Mouse (Mus musculus) right cerebral cortex, adult 2 months (tissue): ENCODE measurements around the gene Hoxb9.

Experiments used
- DNase-seq, 2 experiments: peaks; one replicate each; pipeline ENCODE4 v3.0.0; 2021 to 2022; ENCODE audit warnings: low spot score in 2 of 2

Gene Hoxb9

DNA sequence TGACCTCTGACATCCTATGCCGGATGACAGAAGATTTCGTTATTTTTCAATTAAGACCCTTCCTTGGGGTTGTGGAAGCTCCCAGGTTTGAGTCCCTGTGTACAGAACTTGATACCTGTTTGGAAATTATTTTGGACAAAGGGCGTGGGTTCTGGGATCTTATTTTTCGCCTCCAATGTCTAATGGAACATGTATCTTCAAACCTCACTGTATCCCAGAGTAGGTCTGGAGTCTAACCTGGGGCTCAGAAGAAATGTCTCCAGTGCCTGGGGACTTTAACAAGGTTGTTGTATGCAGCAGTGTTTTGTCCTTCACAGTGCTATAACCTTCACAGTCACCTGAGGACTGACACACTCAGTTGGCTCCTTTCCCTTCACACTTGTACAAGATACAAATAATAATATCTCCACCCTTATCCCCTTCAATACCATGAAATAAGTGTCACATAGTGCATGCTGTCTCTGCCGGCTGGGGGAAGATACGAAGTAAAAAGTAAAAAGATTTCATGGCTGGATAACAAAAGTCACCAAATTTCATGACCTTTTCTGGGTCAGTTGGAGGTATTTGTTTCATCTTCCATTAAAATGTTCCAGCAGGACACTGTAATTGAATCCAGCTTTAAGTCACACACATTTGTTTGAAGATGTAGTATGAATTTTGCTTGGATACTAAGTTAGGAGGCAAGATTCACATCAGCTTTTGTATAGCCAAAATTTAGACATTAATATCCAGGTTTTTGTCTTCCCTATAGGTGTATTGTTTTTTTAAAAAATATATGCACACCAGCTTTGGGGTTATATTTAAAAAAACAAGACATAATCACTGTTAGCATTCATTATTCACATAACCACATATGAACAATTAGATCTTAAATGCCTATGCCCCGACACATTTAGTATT lies 4.0 kb upstream of the Hoxb9 start:
- no peak for DNase-seq

DNA sequence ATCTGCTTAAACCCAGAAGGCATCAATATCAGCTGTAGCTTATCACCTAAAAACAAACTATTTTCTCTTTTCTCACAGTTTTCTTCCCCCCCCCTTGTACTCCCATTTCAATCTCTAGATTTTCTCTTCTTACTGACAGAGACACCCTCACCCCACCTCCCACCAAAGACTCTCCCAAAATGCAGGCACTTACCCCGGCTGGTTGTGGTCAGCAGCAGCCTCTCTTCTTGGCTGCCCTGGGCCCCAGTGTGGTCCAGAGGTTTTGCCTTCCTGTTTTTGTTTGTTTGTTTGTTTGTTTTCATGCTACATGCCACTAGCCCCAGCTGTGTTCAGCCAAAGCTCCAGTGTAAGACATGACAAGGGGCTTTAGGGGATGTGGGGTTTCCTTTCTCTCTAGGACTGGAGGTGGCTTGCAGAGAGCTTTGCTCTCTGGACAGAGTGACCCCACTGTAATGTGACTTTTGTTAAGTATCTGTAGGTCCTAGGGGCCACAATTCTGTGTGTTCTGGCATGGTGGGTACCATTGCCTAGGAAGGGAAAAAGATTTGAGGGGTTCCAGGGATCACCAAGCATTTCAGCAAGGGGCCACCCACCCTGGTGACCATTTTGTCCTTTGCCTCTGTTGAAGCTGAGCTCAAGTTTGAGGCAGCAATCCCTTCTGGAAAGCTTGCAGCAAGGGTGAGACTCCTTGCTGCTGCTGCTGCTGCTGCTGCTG lies 3.1 kb upstream of the Hoxb9 start:
- DNase-seq, result no peak

DNA sequence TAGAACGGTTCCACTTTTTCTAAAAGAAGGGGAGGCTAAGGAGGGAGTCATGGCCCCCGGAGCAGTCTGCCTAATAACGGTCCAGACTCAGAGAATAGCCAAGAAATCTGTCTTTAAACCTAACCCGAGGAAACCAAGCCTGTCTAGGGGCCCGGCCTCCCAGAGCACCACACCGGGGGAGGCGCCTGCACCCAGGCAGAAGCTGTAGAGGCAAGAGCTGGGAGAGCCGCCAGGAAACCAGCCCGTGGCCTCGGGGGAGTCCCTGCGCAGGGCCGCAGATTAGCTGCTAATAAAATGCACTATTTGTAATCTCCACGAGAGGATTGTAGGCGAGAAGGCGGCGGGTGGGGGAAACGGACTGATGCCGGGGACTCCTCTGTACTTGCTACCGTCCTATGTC lies 1.4 kb upstream of the Hoxb9 start:
- DNase-seq, result no peak

DNA sequence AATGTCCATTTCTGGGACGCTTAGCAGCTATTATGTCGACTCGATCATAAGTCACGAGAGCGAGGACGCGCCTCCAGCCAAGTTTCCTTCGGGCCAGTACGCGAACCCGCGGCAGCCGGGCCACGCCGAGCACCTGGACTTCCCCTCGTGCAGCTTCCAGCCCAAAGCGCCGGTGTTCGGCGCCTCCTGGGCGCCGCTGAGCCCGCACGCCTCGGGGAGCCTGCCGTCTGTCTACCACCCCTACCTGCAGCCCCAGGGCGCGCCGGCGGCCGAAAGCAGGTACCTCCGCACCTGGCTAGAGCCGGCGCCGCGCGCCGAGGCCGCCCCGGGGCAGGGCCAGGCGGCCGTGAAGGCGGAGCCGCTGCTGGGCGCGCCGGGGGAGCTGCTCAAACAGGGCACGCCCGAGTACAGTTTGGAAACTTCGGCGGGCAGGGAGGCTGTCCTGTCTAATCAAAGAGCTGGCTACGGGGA lies 319 bp downstream of the Hoxb9 start:
- no peak for DNase-seq

DNA sequence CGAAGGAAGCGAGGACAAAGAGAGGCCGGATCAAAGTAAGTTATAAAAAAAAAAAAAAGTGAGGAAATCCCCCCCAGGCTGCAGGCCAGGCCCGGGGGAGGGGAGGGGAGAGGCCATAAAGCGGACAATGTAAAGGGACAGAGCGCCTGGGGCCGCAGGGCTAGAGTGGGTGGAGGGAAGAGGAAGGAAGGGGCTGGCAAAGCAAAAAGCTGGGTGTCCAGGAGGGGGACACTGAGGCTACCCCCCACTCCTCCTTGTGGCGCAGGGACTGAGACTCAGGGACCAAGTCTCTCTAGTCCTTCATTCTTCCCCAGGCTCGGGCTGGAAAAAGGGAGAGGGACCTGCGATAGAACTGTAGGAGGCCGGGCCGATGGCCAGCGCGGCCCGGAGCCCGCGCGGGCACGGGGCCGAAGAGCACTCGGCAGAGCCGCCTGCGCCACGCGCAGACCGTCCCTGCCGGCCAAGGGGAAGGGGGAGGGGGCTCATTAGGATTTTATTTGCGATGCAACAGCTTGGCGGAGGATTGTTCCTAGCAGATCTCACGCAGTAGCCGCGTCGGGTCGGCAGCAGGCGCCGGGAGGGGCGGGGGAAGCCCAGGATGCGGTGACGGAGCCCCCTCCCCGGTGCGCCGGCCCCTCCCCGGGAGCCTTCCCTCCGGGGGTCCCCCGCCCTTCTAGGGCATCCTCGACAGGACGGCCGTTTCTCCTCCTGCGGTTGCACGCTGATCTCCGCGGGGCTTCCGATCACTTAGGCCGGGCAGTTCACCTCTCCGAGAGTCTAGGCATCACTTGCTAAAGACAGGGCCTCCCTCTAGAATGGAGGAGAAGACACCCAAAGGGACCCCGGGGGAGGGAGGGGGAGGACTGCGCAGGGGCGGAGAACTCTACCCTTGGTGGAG lies 1.0 kb downstream of the Hoxb9 start:
- no peak for DNase-seq

DNA sequence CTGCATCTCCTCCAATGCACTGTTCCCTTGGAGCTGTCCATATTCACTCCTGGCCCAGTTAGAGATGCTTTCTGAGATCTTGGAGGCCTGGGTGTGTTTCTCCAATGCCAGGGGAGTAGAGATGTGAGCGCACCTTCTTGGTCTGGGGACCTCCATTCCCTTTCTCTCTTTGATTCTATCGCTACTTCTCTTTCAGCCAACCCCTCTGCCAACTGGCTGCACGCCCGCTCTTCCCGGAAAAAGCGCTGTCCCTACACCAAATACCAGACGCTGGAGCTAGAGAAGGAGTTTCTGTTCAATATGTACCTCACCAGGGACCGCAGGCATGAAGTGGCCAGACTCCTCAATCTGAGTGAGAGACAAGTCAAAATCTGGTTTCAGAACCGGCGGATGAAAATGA lies 3.2 kb downstream of the Hoxb9 start:
- no peak for DNase-seq

DNA sequence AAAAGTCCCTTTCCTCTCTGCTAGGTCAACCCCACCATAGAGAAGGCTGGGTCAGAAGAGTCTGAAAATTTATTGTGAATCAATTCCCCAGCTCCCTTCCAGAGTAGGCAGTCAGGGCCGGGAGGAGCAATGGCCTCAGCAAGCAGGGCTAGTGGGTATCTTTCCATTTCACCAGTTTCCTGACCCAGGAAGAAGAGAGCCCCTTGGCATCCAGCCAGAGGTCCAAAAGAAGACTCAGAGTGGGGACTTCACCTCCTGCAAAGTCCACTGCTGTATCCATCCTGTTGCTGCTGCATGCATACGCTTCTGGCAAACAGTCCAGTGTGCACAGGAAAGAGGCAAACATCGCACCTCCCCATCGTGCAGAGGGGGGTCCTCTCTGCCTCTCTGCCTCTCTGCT lies 4.6 kb downstream of the Hoxb9 start:
- DNase-seq, result no peak

DNA sequence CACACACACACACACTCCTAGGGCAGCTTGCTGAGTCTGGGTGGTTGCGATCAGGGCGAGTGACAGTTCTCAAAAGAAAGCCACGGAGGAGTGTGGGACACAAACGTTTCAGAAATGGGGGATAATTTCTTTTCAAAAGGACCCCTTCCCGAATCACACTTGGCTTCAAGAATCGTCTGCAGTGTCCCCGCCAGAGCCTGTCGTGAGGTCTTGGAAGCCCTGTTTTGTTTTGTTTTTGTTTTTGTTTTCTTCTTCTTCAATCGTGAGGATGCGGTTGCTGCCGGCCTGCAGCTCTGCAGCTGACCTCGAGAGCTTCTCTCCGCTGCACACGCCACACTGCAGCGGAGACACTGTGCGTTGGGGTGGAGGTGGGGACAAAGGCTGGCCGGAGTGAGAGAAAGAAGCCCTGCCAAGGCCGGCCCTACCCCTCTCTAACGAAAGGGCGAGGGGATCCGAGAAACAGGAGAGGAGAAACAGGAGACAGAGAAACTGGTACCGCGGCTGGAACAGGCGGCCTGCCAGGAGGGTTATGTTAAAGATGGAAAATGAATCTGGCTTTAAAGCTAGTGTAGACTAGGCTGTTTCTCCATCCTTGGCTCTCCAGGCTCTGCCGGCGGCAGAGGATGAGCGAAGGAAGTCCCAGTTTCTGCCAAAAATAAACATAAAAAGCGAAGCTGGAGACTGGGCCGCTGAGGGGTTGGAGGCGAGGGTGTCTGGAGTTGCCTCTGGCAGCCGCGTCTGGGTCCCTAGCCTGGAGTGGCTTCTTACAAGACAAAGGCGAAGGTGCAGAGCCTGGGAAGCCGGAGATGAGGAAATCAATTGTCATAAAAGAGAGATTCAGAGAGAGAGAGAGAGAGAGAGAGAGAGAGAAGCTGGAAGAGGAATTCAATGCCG lies 6.1 kb downstream of the Hoxb9 start:
- no peak for DNase-seq

DNA sequence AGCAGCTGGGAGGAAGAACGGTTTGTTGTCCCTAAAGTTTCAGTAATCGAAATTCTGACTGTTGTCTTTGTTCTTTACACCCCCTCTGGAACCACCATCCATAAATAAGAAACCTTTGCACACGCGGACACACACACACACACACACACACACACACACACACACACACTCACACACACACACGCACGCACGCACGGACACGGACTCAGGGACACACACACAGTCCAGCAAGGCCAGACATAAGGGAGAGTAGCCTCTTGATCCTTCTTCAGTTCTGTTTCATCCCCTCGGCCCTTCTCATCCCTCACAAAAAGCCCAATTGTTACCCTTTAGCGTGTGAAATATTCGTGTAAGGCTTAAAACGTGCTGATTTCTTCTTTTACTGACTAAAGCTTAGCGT lies 7.1 kb downstream of the Hoxb9 start:
- DNase-seq, result no peak

DNA sequence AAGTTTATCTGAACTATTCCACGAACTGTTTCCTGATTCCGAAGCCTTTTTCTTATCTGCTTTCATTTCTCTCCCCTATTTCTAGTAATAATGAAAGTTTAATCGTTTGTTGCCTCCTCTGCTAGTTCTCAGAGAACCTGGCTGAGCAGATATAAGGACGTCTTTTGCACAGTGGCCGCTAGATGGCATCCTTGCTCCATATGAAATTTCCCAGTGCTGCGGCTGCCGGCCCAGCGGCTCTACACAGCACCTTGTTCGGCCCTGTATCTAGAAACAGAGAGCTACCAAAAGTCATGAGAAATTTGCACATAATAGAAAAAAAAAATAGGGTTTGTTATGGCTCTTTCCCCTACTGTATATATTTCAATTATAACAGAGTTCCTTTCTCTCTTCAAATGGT lies 7.5 kb downstream of the Hoxb9 start:
- peak; percentile 82 to 90 for DNase-seq

DNA sequence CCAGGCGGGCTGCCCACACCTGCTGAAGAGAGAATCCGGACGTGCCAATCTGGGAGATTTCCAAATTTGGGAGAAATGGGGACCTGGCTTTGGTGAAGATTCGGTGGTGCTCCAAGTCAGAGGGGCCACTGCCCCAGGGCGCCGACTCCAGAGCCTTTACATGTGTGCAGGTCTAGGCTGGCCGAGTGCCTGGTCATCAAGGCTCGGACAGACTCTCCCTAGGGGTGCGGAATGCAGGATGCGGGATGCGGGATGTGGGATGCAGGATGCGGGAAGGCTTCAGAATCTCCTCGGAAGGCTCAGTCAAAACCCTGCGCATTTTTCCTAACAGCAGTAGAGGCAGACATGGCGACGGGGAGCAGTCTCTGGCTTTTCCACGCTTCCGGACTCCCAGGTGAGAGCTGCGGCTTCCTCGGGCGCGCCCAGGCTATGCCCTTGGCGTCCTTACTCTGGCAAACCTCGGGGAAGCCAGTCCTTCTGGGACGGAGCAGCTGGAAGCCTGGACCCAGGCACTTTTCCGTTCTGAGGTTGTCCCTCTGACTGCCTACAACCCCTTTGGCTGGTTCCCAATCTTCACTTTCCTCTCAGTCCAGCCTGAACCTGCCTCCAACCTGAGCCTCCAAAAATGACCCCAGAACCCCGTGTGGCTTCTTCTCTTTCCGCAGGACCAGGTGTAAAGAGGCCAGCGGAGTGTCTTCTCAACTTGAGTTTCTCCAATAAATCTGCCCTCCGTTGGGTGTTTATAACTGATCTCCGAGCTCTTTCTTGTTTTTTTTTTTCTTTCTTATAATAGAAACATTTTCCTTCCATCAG lies 8.4 kb downstream of the Hoxb9 start:
- no peak for DNase-seq

DNA sequence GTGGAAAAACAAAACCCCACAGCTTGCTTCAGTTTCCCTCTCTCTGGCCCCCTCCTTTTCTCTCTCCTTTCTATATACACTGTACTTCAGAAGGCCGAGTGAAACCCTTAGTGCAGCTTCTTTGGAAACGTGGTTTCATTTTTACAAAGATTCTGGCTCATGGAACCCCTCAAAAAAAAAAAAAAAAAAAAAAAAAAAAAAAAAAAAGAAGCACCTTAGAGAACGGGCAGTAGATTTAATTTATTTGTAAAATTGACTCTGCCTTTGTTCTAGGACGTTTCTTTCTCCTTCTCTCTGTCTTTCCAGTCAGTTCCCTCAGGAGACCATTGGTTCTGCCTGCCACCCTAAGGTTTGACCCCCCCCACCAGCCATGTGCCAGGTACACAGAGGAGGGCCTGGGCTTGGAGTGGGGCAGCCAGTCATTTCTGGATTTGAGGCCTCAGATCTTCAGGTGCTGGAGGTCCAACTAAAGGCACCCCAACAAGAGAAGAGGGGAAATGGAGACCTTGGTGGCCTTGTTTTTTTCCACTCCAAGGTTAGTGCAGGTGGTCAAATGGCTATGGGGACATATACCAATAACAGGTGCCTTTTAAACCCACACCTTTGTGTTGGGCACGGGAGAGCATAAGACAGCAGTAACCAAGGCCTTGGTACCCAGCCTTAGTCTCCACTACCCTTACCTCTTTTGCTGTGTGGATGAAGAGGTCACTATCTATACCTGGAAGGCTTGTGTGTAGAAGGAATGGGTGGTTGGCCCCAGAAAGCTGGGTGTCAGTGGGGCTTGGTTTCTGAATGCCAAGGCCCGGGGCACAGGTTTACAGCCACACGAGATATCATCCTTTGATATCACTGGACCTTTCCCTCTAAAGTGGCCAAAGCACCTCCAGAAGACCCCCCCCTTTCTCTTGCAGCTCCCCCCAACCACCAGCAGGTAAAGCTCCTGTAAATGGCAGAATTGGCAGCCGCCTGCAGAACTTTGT lies 9.4 kb downstream of the Hoxb9 start:
- DNase-seq, result no peak

DNA sequence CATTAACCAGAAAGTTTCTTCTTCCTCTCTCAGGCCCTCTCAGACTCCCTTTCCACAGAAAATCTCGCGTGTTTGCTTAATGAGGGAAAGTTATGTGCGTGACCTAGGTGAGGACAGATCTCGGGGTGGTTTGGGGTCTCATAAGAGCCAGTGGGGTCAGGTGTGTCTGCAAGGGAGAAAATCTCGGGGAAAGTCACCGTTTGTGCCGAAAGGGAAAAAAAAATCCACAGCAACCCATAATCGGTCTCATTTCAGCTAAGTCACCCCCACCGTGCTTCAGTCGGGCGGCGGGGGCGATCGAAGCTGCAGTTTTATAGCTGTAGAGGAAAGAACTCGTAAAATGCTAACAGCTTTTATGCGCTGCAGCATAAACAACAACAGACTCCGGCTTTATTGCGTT lies 10.1 kb downstream of the Hoxb9 start:
- DNase-seq, result no peak

DNA sequence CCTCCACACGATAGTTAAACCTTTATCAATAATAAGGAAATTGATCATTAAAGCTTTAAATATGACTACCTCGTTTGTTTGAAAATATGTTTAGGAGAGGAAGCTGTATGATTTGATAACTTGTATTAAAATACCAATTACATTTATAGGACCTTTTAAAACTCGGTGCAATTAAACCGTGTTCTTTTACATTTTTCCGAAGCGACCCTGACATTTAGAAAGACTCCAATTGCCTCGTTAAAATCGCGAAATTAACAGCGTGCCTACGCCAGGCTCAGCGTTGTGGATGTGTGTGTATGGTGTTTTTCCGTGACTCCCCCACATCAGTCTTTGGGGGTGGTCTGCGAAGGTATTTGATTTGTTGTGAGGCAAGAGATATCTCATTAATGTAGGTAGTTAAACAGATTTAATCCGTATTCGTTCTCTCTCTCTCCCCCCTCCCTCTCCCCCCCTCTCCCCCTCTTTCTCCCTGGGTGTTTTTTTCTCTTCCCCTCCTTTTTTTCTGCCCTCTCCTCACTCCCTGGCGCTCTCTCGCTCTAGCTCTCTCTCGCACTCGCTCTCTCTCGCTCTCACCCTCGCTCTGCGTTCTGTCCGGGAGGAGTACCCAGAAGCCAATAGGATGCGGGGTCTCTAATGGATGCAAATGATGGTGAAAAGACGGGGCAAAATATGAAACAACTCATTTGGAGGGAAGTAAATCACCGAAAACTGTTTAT lies 10.8 kb downstream of the Hoxb9 start, which contains the start of gene Hoxb8:
TSS of gene Hoxb8 (plus strand) at position 51 of the 716 bp plus-strand sequence.
- no peak for DNase-seq

DNA sequence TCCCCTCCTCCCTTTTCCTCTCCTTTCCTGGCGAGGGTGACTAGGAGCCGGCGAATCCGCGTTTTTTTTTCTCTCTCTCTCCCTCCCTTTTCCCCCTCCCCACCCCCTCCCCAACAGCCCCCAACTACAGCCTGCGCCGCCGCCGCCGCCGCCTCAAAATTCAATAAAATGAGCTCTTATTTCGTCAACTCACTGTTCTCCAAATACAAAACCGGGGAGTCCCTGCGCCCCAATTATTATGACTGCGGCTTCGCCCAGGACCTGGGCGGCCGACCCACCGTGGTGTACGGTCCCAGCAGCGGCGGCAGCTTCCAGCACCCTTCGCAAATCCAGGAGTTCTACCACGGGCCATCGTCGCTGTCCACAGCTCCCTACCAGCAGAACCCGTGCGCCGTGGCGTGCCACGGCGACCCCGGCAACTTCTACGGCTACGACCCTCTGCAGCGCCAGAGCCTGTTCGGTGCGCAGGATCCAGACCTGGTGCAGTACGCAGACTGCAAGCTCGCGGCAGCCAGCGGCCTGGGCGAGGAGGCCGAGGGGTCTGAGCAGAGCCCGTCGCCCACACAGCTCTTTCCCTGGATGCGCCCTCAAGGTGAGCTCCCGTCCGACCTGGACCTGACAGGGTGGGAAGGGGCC lies 11.7 kb downstream of the Hoxb9 start:
- DNase-seq, result no peak

DNA sequence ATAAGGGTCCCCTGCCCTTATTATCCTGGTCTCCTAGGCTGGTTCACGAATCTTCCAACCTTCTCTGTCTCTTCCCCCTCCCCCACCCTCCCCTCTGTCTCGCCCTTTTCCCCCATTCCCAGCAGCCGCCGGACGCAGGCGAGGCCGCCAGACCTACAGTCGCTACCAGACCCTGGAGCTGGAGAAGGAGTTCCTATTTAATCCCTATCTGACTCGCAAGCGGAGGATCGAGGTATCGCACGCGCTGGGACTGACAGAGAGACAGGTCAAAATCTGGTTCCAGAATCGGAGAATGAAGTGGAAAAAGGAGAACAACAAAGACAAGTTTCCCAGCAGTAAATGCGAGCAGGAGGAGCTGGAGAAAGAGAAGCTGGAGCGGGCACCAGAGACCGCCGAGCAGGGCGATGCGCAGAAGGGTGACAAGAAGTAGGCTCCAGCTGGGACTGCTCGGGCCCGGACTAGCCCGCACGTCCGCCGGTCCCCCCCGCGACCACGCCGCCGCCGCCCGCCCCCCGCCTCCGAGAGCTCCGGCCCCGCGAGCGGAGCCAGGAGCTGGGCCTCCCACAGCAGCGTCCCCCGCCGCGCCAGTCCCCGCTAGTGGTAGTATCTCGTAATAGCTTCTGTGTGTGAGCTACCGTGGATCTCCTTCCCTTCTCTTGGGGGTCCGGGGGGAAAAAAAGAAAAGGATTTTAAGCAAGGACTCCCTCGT lies 12.9 kb downstream of the Hoxb9 start:
- no peak for DNase-seq
